Mouse (Mus musculus) hindbrain, embryonic 14.5 days (tissue): ENCODE results near the gene Ica1l. TPM values are rescaled to one million over a fixed set of nuclear protein-coding genes. Genes with fewer than 3 reads are reported as not detected.

ENCODE experiments used
- ATAC-seq: fragments of 200-750 bp; cut with Nextera tagmentation; 2 replicates; pipeline ENCODE4 v1.8.0; 2017; ENCODE audit warnings: moderate number of reproducible peaks, mild to moderate bottlenecking, moderate TSS enrichment, moderate library complexity; ENCODE audit not compliant: low FRiP score
- DNase-seq: peaks from one replicate; pipeline ENCODE4 v3.0.0-alpha.2; 2015; ENCODE audit warnings: low spot score
- H3K27ac ChIP-seq: fragments of 300-500 bp; sonication (generic); 2 replicates; pipeline ENCODE4 v1.5.1; 2014; ENCODE audit warnings: mild to moderate bottlenecking, moderate library complexity
- H3K27me3 ChIP-seq: fragments of 300-500 bp; sonication (generic); 2 replicates; pipeline ENCODE4 v1.6.1; 2014; ENCODE audit warnings: mild to moderate bottlenecking, low read length, mixed read lengths; ENCODE audit not compliant: control insufficient read depth, insufficient read depth
- H3K36me3 ChIP-seq: fragments of 300-500 bp; sonication (generic); replicated peaks from 2 replicates; pipeline ENCODE4 v1.6.1; 2014; ENCODE audit not compliant: control insufficient read depth, insufficient read depth
- H3K4me1 ChIP-seq: fragments of 300-500 bp; sonication (generic); replicated peaks from 2 replicates; pipeline ENCODE4 v1.6.1; 2014; ENCODE audit warnings: antibody characterized with exemption, low read length, mixed read lengths; ENCODE audit not compliant: control insufficient read depth, insufficient read depth
- H3K4me2 ChIP-seq: fragments of 300-500 bp; sonication (generic); replicated peaks from 2 replicates; pipeline ENCODE4 v1.6.1; 2014; ENCODE audit warnings: mild to moderate bottlenecking, moderate library complexity
- H3K4me3 ChIP-seq: fragments of 300-500 bp; sonication (generic); replicated peaks from 2 replicates; pipeline ENCODE4 v1.5.1; 2014; ENCODE audit warnings: mild to moderate bottlenecking, low read length
- H3K9ac ChIP-seq: fragments of 300-500 bp; sonication (generic); 2 replicates; pipeline ENCODE4 v1.6.1; 2014
- H3K9me3 ChIP-seq: fragments of 300-500 bp; sonication (generic); 2 replicates; pipeline ENCODE4 v1.6.1; 2016; ENCODE audit warnings: low read length; ENCODE audit not compliant: control insufficient read depth
- WGBS: fragments of 180-500 bp; shearing (Covaris S2); extraction: QIAGEN DNeasy Blood & Tissue Kit; methylation state at CpG from one replicate; pipeline ENCODE4 v1.1.7; 2014; 5-methylcytosine and 5-hydroxymethylcytosine counted together
- polyA plus RNA-seq: library from polyadenylated mRNA; unstranded; fragments of >200 nt; fragmentation: Nextera tagmentation; extraction: Ambion mirVana; gene quantifications from 2 replicates; pipeline ENCODE4 v1.2.1, GENCODE M21; 2014

The Ica1l gene
- polyA plus RNA-seq, 1 experiment from 2014 or later: 50.5 TPM

DNA sequence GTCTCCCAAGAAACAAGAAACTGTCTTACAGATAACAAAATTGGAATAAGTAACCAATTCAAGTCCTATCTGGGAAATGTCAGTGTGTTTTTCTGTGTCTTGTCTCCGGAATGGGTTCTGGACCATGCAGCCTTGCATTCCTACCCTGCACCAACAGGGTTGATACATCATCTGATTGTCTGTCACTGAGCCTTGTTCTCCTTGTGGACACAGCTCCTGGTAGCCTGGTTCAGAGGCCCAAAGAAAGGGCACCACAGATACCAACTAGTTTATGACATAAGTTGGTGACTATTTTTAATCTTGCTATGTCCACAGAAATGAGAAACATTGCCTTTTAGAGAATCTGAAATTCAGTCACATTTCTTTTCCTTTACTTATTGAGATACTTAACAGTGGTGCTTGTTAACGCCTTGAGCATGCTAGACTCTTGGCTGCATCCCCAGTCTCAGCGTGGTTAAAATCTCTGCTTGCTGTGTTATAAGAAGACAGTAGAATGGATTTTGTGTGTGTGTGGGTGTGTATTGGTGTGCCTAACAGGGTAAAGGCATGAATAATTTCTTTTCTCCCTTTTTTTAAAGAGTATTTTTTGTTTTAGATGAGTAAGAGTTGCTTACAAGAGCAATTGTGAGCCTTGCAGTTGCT lies 55.5 kb downstream of the Ica1l start:
- no peak for DNase-seq

DNA sequence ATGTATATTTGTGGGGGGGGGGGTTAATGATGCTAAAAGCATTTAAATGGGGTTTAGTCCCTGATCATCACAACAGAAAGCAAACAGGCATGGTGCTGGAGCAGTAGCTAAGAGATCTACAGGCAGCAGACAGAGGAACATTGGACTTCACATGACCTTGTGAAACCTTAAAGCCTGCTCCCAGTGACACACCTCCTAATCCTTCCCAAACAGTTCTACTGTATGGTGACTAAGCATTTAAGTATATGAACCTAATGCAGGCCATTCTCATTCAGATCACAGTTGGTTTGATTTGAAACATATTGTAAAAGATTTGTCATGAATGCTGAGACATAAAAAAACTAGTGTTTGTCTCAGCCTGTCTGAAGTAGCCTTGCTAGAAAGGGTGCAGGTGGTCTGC lies 56.4 kb downstream of the Ica1l start:
- no peak overlapping the region for H3K27ac ChIP-seq
- H3K4me1 ChIP-seq: no peaks in the 10 kb centered on the region
- DNase-seq: no peak
- H3K27me3 ChIP-seq: no peaks in the 10 kb centered on the region
- no peak overlapping the region for H3K4me2 ChIP-seq
- ATAC-seq: no peak
- no peak overlapping the region for H3K9ac ChIP-seq
- H3K36me3 ChIP-seq: peaks cover 79% of the 10 kb centered on the region
- no peak overlapping the region for H3K4me3 ChIP-seq
- H3K9me3 ChIP-seq: no peaks in the 10 kb centered on the region

More for the DNA sequence above, 55.5 kb downstream of the Ica1l start:
- H3K36me3 ChIP-seq: peaks cover 79% of the 10 kb centered on the region
- 93% methylated on average over 3 of the region's 3 CpGs for WGBS
- no peaks in the 10 kb centered on the region for H3K4me1 ChIP-seq
- no peak overlapping the region for H3K4me3 ChIP-seq
- H3K27me3 ChIP-seq: no peaks in the 10 kb centered on the region
- no peak overlapping the region for H3K27ac ChIP-seq
- no peak overlapping the region for H3K9ac ChIP-seq
- ATAC-seq: no peak
- H3K9me3 ChIP-seq: no peaks in the 10 kb centered on the region
- H3K4me2 ChIP-seq: no peak overlapping the region

DNA sequence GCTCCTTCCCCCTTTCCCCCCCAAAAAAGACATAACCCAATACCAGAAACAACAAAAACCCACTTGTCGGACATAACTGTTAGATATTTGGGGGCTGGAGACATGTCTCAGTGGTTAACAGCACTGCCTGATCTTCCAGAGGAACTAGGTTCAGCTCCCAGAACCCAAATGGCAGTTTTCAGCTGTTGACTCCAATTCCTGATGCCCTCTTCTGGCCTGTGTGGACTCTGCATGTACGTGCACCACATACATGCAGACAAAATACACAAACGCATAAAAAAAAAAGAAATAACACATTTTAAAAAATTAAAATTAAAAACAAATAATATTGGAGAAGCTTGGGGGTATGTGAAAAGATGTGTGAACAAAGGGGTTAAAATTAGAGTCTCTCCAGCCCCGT lies 75.7 kb downstream of the Ica1l start:
- no peak for ATAC-seq
- DNase-seq: peak; percentile 38
- WGBS: 91% methylated on average over 4 of the region's 4 CpGs

DNA sequence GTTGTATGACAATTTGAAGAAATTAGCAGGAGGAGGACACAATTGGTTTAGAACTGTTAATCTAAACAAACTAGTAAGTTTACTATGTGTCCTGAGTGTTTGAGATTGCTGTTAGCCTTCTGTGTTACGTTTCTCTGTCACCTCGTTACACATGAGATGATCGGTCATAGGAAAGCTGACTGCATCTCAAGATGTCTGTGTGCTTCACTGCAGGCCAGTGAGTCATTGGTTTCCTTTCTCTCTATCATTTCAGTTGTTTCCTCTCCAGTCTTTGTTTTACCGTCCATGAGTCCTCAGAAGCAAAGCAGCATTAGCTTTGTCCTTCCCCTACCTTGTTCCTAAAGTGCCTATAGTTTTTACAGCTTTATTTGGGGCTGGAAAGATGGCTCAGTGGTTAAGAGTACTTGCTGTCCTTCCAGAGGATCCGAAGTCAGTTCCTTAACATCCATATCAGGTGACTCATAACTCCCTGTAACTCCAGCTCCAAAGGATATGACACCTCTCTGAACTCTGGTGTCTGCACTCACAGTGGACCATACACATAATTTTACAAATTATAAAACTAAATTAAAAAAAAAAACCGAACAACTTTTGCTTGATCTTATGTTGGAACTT lies 76.7 kb downstream of the Ica1l start:
- H3K9me3 ChIP-seq: no peaks in the 10 kb centered on the region
- H3K4me1 ChIP-seq: no peaks in the 10 kb centered on the region
- no peak overlapping the region for H3K4me3 ChIP-seq
- WGBS: 89% methylated on average over 6 of the region's 6 CpGs
- H3K9ac ChIP-seq: no peak overlapping the region
- no peak overlapping the region for H3K27ac ChIP-seq
- no peak for DNase-seq
- H3K4me2 ChIP-seq: no peak overlapping the region
- H3K36me3 ChIP-seq: peaks cover 58% of the 10 kb centered on the region
- no peak for ATAC-seq
- H3K27me3 ChIP-seq: no peaks in the 10 kb centered on the region

More for the DNA sequence above, 75.7 kb downstream of the Ica1l start:
- Histone ChIP-seq H3K36me3 (peaks cover 58% of the 10 kb centered on the region), H3K27me3 (no peaks in the 10 kb centered on the region), H3K27ac (no peak overlapping the region), H3K9me3 (no peaks in the 10 kb centered on the region), H3K9ac (no peak overlapping the region), H3K4me2 (no peak overlapping the region), H3K4me1 (no peaks in the 10 kb centered on the region), H3K4me3 (no peak overlapping the region)

DNA sequence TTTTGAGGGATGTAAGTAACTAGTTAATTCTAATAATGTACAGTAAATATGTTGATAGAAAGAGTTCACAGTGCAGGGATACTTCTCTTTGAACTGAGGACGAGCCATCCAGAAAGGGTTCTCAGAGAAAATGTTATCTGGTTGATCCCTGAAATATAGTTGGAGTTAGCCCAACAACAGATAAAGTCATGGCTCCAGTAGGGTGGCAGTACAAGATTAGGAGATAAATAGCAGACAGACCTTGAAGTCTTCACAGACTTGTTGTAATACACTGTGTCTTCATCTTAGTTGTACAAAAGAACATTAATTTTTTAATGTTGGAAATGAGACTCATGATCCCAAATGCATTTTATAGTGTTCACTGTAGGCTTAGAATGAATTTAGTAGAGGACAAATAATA lies 83.0 kb downstream of the Ica1l start:
- H3K4me3 ChIP-seq: no peak overlapping the region
- ATAC-seq: no peak
- H3K36me3 ChIP-seq: peaks cover 60% of the 10 kb centered on the region
- no peak overlapping the region for H3K9ac ChIP-seq
- no peaks in the 10 kb centered on the region for H3K9me3 ChIP-seq
- no peak overlapping the region for H3K27ac ChIP-seq
- H3K4me2 ChIP-seq: no peak overlapping the region
- WGBS: 98% methylated on average over 1 of the region's 1 CpGs
- H3K27me3 ChIP-seq: no peaks in the 10 kb centered on the region
- no peak for DNase-seq
- H3K4me1 ChIP-seq: no peaks in the 10 kb centered on the region

DNA sequence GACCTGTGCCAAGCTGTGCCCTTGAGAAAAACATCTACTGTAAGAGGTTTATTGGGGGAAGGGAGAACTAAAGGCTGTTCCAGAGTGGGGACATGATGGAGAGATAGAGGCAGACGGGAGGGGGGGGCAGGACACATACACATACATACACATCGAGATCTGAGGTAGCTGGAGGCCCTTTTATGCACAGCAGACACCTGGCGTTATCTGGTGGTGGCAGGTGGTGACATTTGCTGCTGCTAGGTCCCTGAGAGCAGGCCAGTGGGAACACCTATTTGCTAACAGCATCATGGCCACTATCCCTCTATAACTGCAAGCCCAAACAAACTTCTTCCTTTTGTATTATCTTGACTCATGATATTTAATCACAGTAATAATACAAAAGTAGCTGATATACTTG lies 85.8 kb downstream of the Ica1l start:
- ATAC-seq (no peak), DNase-seq (no peak)
- no peak overlapping the region for H3K9ac ChIP-seq
- no peak overlapping the region for H3K27ac ChIP-seq
- no peaks in the 10 kb centered on the region for H3K4me1 ChIP-seq
- 81% methylated on average over 3 of the region's 3 CpGs for WGBS
- H3K27me3 ChIP-seq: no peaks in the 10 kb centered on the region
- H3K4me2 ChIP-seq: no peak overlapping the region
- no peak overlapping the region for H3K4me3 ChIP-seq
- H3K9me3 ChIP-seq: no peaks in the 10 kb centered on the region
- H3K36me3 ChIP-seq: peaks cover 48% of the 10 kb centered on the region

DNA sequence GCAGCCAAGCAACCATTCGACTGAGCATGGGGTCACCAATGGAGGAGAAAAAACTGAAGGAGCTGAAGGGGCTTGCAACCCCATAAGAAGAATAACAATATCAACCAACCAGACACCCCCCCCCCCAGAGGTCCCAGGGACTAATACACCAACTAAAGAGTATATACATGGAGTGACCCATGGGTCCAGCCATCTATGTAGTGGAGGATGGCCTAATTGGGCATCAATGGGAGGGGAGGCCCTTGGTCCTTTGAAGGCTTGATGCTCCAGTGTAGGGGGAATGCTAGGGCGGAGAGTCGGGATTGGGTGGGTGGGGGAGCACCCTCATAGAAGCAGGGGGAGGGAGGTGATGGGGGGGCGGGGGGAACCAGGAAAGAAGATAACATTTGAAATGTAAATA lies 95.5 kb downstream of the Ica1l start:
- Histone ChIP-seq H3K4me2 (no peak overlapping the region), H3K9ac (no peak overlapping the region), H3K27me3 (no peaks in the 10 kb centered on the region), H3K4me3 (no peak overlapping the region), H3K9me3 (no peaks in the 10 kb centered on the region), H3K27ac (no peak overlapping the region), H3K36me3 (peaks cover 17% of the 10 kb centered on the region), H3K4me1 (no peaks in the 10 kb centered on the region)
- no peak for DNase-seq
- ATAC-seq: no peak
- WGBS: 100% methylated on average over 4 of the region's 4 CpGs

DNA sequence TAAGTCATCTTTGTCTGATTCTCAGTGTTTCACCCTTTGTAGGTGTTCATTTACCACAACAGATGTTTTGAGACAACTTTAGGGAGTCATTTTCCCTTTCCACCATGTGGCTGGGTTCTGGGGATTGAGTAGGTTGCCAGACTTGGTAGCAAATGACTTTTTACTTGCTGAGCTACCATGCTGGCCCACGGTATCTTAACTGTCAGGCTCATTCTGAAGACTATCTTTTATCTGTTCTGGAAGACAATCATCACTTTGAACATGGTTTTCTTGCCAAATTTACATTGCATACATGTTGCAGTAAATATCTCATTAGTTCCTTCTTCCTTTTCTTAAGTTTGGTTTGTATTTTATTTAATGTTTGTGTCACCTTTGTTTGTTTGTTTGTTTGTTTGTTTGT lies 97.0 kb downstream of the Ica1l start:
- no peak overlapping the region for H3K9ac ChIP-seq
- DNase-seq (no peak), ATAC-seq (no peak)
- H3K27ac ChIP-seq: no peak overlapping the region
- no peaks in the 10 kb centered on the region for H3K4me1 ChIP-seq
- H3K4me2 ChIP-seq: no peak overlapping the region
- H3K36me3 ChIP-seq: peaks cover 16% of the 10 kb centered on the region
- H3K27me3 ChIP-seq: no peaks in the 10 kb centered on the region
- 76% methylated on average over 1 of the region's 1 CpGs for WGBS
- no peaks in the 10 kb centered on the region for H3K9me3 ChIP-seq
- no peak overlapping the region for H3K4me3 ChIP-seq

DNA sequence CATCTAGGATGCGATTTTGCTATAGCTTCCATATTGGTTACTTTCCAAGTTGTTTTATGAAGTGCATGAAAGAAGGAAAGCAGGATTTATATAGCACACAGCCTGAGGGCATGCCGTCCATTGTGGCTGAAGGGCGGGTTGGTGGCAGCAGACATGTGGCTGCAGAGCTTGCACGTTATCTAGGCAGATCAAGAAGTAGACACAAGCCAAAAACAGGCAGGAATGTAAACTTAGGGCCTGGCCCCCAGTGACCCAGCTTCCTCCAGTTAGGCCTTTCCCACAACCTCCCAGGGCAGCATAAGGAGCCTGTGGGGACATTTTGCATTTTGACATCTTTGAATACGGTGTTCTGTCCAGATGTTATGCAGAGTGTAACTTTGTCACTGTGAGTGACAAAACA lies 99.2 kb downstream of the Ica1l start:
- 60% methylated on average over 5 of the region's 5 CpGs for WGBS
- H3K4me1 ChIP-seq: no peaks in the 10 kb centered on the region
- H3K27ac ChIP-seq: no peak overlapping the region
- no peaks in the 10 kb centered on the region for H3K36me3 ChIP-seq
- ATAC-seq (no peak), DNase-seq (no peak)
- H3K4me3 ChIP-seq: no peak overlapping the region
- H3K9ac ChIP-seq: no peak overlapping the region
- H3K4me2 ChIP-seq: no peak overlapping the region
- H3K9me3 ChIP-seq: no peaks in the 10 kb centered on the region
- H3K27me3 ChIP-seq: no peaks in the 10 kb centered on the region
